Mouse (Mus musculus) CH12.LX (cell line): ENCODE measurements around the gene Plgrkt. TPM values are rescaled to one million over a fixed set of nuclear protein-coding genes. Genes with fewer than 3 reads are reported as not detected.

Source experiments
- DNase-seq: peaks from one replicate; pipeline ENCODE4 v3.0.0-alpha.2; 2013; ENCODE audit errors: extremely low read depth
- H3K27ac ChIP-seq: 2 replicates; pipeline ENCODE4 v1.5.1; 2012; ENCODE audit warnings: low read depth, mild to moderate bottlenecking, control low read depth, moderate library complexity; ENCODE audit not compliant: insufficient read depth
- H3K27me3 ChIP-seq: replicated peaks from 2 replicates; pipeline ENCODE3; 2012; ENCODE audit warnings: inconsistent platforms
- H3K36me3 ChIP-seq, 2 experiments: replicated peaks in 1 of 2; 2 replicates each; pipeline versions ENCODE3 to v1.6.1; 2012; ENCODE audit warnings: inconsistent platforms in 1 of 2, low read length in 1 of 2, mild to moderate bottlenecking in 1 of 2, mixed read lengths in 1 of 2, moderate library complexity in 1 of 2; ENCODE audit not compliant: control insufficient read depth in 1 of 2, insufficient read depth in 1 of 2
- H3K4me1 ChIP-seq, 2 experiments: 2 replicates each; pipeline ENCODE4 v1.6.1; 2012; ENCODE audit warnings: inconsistent platforms in 1 of 2, moderate library complexity in 1 of 2; ENCODE audit not compliant: insufficient read depth in 2 of 2, control insufficient read depth in 1 of 2
- H3K4me2 ChIP-seq: 2 replicates; pipeline ENCODE4 v1.6.1; 2012; ENCODE audit warnings: low read depth, mild to moderate bottlenecking, control low read depth; ENCODE audit not compliant: poor library complexity, insufficient read depth, severe bottlenecking
- H3K4me3 ChIP-seq, 3 experiments: fragments of 150-350 bp in 1 of 3; sonication (generic) in 1 of 3; replicated peaks in 1 of 3; 2 replicates each; pipeline versions ENCODE3 to v1.5.1; 2011 to 2012; ENCODE audit warnings: low read depth in 2 of 3, low read length in 2 of 3, mild to moderate bottlenecking in 2 of 3, moderate library complexity in 2 of 3, control low read depth in 1 of 3, improper control_type of control experiment in 1 of 3, inconsistent platforms in 1 of 3, mixed read lengths in 1 of 3; ENCODE audit not compliant: poor library complexity in 1 of 3
- H3K79me2 ChIP-seq: replicated peaks from 2 replicates; pipeline ENCODE4 v1.6.1; 2012; ENCODE audit warnings: mild to moderate bottlenecking, moderate library complexity; ENCODE audit not compliant: control insufficient read depth, poor library complexity, insufficient read depth, severe bottlenecking; ENCODE audit errors: extremely low read depth
- H3K9ac ChIP-seq: 2 replicates; pipeline ENCODE4 v1.6.1; 2012; ENCODE audit warnings: low read depth, mild to moderate bottlenecking, control low read depth, moderate library complexity; ENCODE audit not compliant: insufficient read depth
- H3K9me3 ChIP-seq: replicated peaks from 2 replicates; pipeline ENCODE3; 2012; ENCODE audit warnings: low read length, inconsistent platforms, mixed read lengths
- BHLHE40 ChIP-seq: IDR thresholded peaks from 2 replicates; pipeline ENCODE4 v1.6.1; 2011; ENCODE audit warnings: mild to moderate bottlenecking, low read depth, low read length, improper control_type of control experiment
- CTCF ChIP-seq, 2 experiments: IDR thresholded peaks in 1 of 2; conservative IDR thresholded peaks in 1 of 2; 2 replicates each; pipeline ENCODE4 v1.5.1; 2011 to 2012; ENCODE audit warnings: low read depth in 2 of 2, low read length in 2 of 2, improper control_type of control experiment in 1 of 2, inconsistent platforms in 1 of 2, mild to moderate bottlenecking in 1 of 2, moderate library complexity in 1 of 2
- ELF1 ChIP-seq: IDR thresholded peaks from 2 replicates; pipeline ENCODE4 v1.6.1; 2014; ENCODE audit warnings: low read depth, mild to moderate bottlenecking, inconsistent platforms, low read length, improper control_type of control experiment
- EP300 ChIP-seq: IDR thresholded peaks from 2 replicates; pipeline ENCODE4 v1.6.1; 2011; ENCODE audit warnings: low read length, improper control_type of control experiment
- ETS1 ChIP-seq: conservative IDR thresholded peaks from 2 replicates; pipeline ENCODE4 v1.6.1; 2012; ENCODE audit warnings: low read depth, mild to moderate bottlenecking, inconsistent platforms, low read length, improper control_type of control experiment, moderate library complexity
- HCFC1 ChIP-seq: IDR thresholded peaks from 2 replicates; pipeline ENCODE4 v1.6.1; 2012; ENCODE audit warnings: low read depth, mild to moderate bottlenecking, inconsistent platforms, low read length, improper control_type of control experiment
- JUN ChIP-seq: IDR thresholded peaks from 2 replicates; pipeline ENCODE4 v1.6.1; 2011; ENCODE audit warnings: low read depth, mild to moderate bottlenecking, low read length, improper control_type of control experiment, moderate library complexity; ENCODE audit not compliant: insufficient read depth
- KAT2A ChIP-seq: IDR thresholded peaks from 2 replicates; pipeline ENCODE4 v1.6.1; 2012; ENCODE audit warnings: low read length, improper control_type of control experiment, inconsistent platforms; ENCODE audit not compliant: insufficient replicate concordance
- MAFK ChIP-seq: IDR thresholded peaks from 2 replicates; pipeline ENCODE4 v1.6.1; 2011; ENCODE audit warnings: low read length, improper control_type of control experiment; ENCODE audit not compliant: insufficient replicate concordance
- MAZ ChIP-seq: IDR thresholded peaks from 2 replicates; pipeline ENCODE4 v1.6.1; 2012; ENCODE audit warnings: low read depth, mild to moderate bottlenecking, inconsistent platforms, low read length, improper control_type of control experiment, moderate library complexity
- MEF2A ChIP-seq: IDR thresholded peaks from 2 replicates; pipeline ENCODE4 v1.6.1; 2014; ENCODE audit warnings: low read depth, mild to moderate bottlenecking, inconsistent platforms, low read length, improper control_type of control experiment, borderline replicate concordance
- MXI1 ChIP-seq: IDR thresholded peaks from 2 replicates; pipeline ENCODE4 v1.6.1; 2011; ENCODE audit warnings: mild to moderate bottlenecking, low read depth, low read length, improper control_type of control experiment
- MYC ChIP-seq: IDR thresholded peaks from 2 replicates; pipeline ENCODE4 v1.6.1; 2011; ENCODE audit warnings: low read depth, mild to moderate bottlenecking, improper control_type of control experiment, low read length
- NELFE ChIP-seq: IDR thresholded peaks from 2 replicates; pipeline ENCODE4 v1.6.1; 2011; ENCODE audit warnings: low read depth, low read length, improper control_type of control experiment
- PAX5 ChIP-seq: IDR thresholded peaks from 2 replicates; pipeline ENCODE4 v1.6.1; 2012; ENCODE audit warnings: low read length, inconsistent platforms, mixed read lengths
- SIN3A ChIP-seq: IDR thresholded peaks from 2 replicates; pipeline ENCODE4 v1.6.1; 2012; ENCODE audit warnings: low read length, improper control_type of control experiment, inconsistent platforms
- TBP ChIP-seq: conservative IDR thresholded peaks from 2 replicates; pipeline ENCODE4 v1.6.1; 2011; ENCODE audit warnings: low read depth, low read length, improper control_type of control experiment
- TCF12 ChIP-seq: IDR thresholded peaks from 2 replicates; pipeline ENCODE4 v1.6.1; 2014; ENCODE audit warnings: low read depth, mild to moderate bottlenecking, inconsistent platforms, low read length, improper control_type of control experiment
- ZKSCAN1 ChIP-seq: IDR thresholded peaks from 2 replicates; pipeline ENCODE4 v1.6.1; 2012; ENCODE audit warnings: low read depth, inconsistent platforms, low read length, improper control_type of control experiment, borderline replicate concordance
- ZNF384 ChIP-seq: IDR thresholded peaks from 2 replicates; pipeline ENCODE4 v1.6.1; 2012; ENCODE audit warnings: low read depth, low read length, improper control_type of control experiment, inconsistent platforms
- dilution Hi-C: fragments of 300-500 bp; cut with MboI; formaldehyde crosslinking; loops from 2 replicates; pipeline ENCODE4 v1.14.3; 2020; ENCODE audit warnings: low sequenced_read_pairs; ENCODE audit not compliant: extremely low pct_unique_long_range_greater_than_20kb, extremely low pct_ligation_motif_present
- in situ Hi-C: fragments of 300-500 bp; cut with MboI; formaldehyde crosslinking; loops from 3 replicates; pipeline ENCODE4 v1.14.3; 2019; ENCODE audit warnings: low sequenced_read_pairs, low pct_ligation_motif_present, low pct_unique_long_range_greater_than_20kb, mixed read lengths
- polyA plus RNA-seq: library from polyadenylated mRNA; unstranded; fragments of >175 nt; gene quantifications from 2 replicates; pipeline ENCODE4 v1.2.1, GENCODE M21; 2012; ENCODE audit warnings: low read depth; ENCODE audit not compliant: insufficient read length
- total RNA-seq, 2 experiments: library from RNA; depleted of rRNA; stranded (reverse); fragments of 300-350 nt in 1 of 2; fragments of >200 nt in 1 of 2; gene quantifications; 2 replicates each; pipeline ENCODE4 v1.2.3; 2012 to 2014

The Plgrkt gene
- total and polyA plus RNA-seq, 3 experiments = 31.3 to 40.6 (median 33.0) TPM

DNA sequence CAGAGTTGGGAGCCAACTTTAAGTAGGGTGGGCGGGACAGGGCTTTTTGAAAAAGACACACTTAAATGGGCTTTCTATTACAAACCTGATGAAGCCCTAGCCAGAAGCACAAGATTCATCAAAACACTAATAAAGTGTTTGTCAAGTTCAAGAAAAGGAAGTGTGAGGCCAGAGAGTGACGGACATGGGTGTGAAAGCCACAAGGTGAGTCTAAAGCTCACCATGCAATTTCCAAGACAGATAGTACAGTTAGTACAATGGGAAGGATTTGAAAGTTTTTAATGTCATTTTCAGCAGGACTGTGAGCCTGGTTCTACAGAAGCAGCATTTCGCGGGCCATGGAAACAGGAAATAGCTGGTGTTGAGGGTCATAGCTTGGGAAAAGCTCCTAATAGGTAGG, 32.6 kb upstream of the Plgrkt start:
- no peak overlapping the region for H3K27ac ChIP-seq
- in situ Hi-C loops (no loop called here), dilution Hi-C loops (no loop called here)
- H3K4me3 ChIP-seq = no peak overlapping the region
- no peaks in the 10 kb centered on the region for H3K36me3 ChIP-seq
- TF ChIP-seq MYC = no peak
- TF ChIP-seq PAX5 = no peak
- TF ChIP-seq TCF12 = no peak
- no peak for TF ChIP-seq JUN
- no peak for TF ChIP-seq ELF1
- no peak for TF ChIP-seq BHLHE40
- TF ChIP-seq MAFK = no peak
- no peak for TF ChIP-seq MXI1
- no peak for TF ChIP-seq TBP
- no peak for TF ChIP-seq SIN3A
- no peaks in the 10 kb centered on the region for H3K27me3 ChIP-seq
- H3K4me2 ChIP-seq = no peak overlapping the region
- peaks cover 6% of the 10 kb centered on the region for H3K9me3 ChIP-seq
- DNase-seq = no peak
- H3K4me1 ChIP-seq = peaks cover 0 to 11% of the 10 kb centered on the region in 2 experiments; a peak in 2 of 4 replicates
- H3K9ac ChIP-seq = no peak overlapping the region
- no peaks in the 10 kb centered on the region for H3K79me2 ChIP-seq

GRCm38 (mm10) chr19:29396353-29396752, 29.2 kb upstream of the Plgrkt start:
- no peak for DNase-seq
- no peaks in the 10 kb centered on the region for H3K27me3 ChIP-seq
- dilution Hi-C loops = no loop called here

More at GRCm38 (mm10) chr19:29396353-29396752, 29.2 kb upstream of the Plgrkt start:
- Histone ChIP-seq H3K9ac (no peak overlapping the region), H3K4me1 (peaks cover 0 to 17% of the 10 kb centered on the region in 2 experiments; a peak in 2 of 4 replicates), H3K79me2 (no peaks in the 10 kb centered on the region), H3K4me2 (no peak overlapping the region), H3K27ac (no peak overlapping the region), H3K36me3 (no peaks in the 10 kb centered on the region), H3K4me3 (no peak overlapping the region), H3K9me3 (peaks cover 4% of the 10 kb centered on the region)
- no peak for TF ChIP-seq TCF12
- no peak for TF ChIP-seq NELFE
- TF ChIP-seq ZNF384 = no peak
- TF ChIP-seq MAZ = no peak
- no peak for TF ChIP-seq HCFC1
- TF ChIP-seq ZKSCAN1 = no peak
- TF ChIP-seq EP300 = no peak
- TF ChIP-seq KAT2A = no peak
- TF ChIP-seq JUN = no peak
- no peak for TF ChIP-seq MEF2A
- TF ChIP-seq MYC = no peak
- TF ChIP-seq CTCF (conservative IDR thresholded peaks at IDR 0.05 in 1 of 2, IDR thresholded peaks at IDR 0.05 in 1 of 2; ENCODE audit: low read depth in 2 of 2, low read length in 2 of 2) = no peak
- no peak for TF ChIP-seq ETS1
- TF ChIP-seq PAX5 = no peak
- in situ Hi-C loops = no loop called here
